Mouse (Mus musculus): ENCODE measurements around the gene Kdelc2. TPM values are rescaled to one million over a fixed set of nuclear protein-coding genes. Genes with fewer than 3 reads are reported as not detected.

The Kdelc2 gene
- total RNA-seq (2021) (1 to 10 TPM; 6.6 to 8.4 TPM), polyA plus RNA-seq (2012; rRNA removed) (3.7 and 5.4 TPM in 2 replicates)
- long read RNA-seq, transcript Kdelc2-201 (8 exons, 3,642 nt): major isoform, 8 of 18 reads
- long read RNA-seq, partial matches to known transcripts: 7 of 18 reads
- long read RNA-seq, other reads (novel, unspliced or antisense): 3 of 18 reads

DNA sequence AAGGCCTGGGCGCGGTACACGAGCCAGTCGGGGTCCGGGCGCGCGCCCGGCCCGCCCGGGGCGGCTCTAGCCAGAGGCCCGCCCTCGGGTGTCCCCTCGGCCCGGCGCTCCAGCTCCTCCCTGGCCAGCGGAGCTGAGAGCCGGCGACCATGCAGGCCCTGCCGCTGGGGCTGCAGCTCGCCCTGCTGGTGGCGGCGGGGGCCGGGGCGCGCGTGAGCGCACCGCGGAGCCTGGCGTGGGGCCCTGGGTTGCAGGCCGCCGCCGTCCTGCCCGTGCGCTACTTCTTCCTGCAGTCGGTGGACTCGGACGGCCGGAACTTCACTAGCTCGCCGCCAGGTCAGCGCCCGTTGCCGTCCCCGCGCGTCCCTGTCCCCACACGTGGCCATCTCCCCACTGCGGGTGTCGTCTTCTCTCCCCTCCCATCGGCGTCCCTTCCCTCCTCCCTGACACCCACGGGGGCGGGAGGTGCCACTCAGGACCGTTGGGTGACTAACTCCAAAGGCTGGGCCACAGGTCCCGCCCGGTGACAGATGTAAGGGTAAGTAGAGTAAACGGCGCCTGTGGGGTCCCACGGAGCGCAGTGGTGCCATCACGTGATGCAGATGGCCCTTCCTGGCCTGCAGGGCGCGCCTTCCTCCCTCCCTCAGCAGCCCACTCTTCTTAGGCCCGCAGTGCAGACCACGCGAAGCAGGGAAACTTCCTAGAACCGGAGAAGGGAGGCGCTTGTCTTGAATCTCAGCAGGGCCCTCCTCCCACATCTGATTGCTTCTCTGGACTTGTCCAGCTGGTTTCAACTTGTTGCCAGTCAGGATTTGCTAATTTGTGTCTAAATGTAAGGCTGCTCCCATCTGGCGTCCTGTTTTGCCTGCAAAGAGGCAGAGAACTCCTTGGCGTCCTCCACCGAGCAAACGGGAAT lies at the start of gene Kdelc2:
TSS of gene Kdelc2 (plus strand) at position 75 of the 916 bp plus-strand sequence.
- TF ChIP-seq EP300 (IDR thresholded peaks at IDR 0.05; ENCODE audit: insufficient read depth, low read depth, low read length): no peak
- peak; percentile 76 for TF ChIP-seq POLR2A (IDR thresholded peaks at IDR 0.05; ENCODE audit: insufficient read depth, low read depth, low read length)
- TF ChIP-seq CTCF (IDR thresholded peaks at IDR 0.05): peak; percentile 25
- Histone ChIP-seq H3K27me3 (ENCODE audit: control insufficient read depth, insufficient read depth, low read length) (no peaks in the 10 kb centered on the region), H3K4me3 (peak within 1 kb of the TSS; percentile 95), H3K9ac (ENCODE audit: low read depth, low read length) (peak within 1 kb of the TSS; percentile 98), H3K4me1 (ENCODE audit: control insufficient read depth, insufficient read depth, low read length) (peaks cover 3% of the 10 kb centered on the region), H3K36me3 (ENCODE audit: control insufficient read depth, insufficient read depth, low read length) (no peaks in the 10 kb centered on the region), H3K79me2 (replicated peaks; ENCODE audit: control insufficient read depth, insufficient read depth, low read length) (no peaks in the 10 kb centered on the region; the same call in 1 of the 2 replicates), H3K27ac (peak within 1 kb of the TSS; percentile 87)
- DNase-seq: peak; percentile 85 to 87
- WGBS: under 1% methylated on average over 74 of the region's 75 CpGs
- intact Hi-C loops (cut with DNase I): loop anchor here (5.0 kb wide), 1 partner anchor 132 kb away; no protein-coding TSS in a partner anchor

- 64% methylated on average over 3 of the region's 3 CpGs for WGBS
- Histone ChIP-seq H3K27ac (no peak overlapping the region), H3K79me2 (replicated peaks; ENCODE audit: control insufficient read depth, insufficient read depth, low read length) (no peaks in the 10 kb centered on the region), H3K4me1 (ENCODE audit: control insufficient read depth, insufficient read depth, low read length) (no peaks in the 10 kb centered on the region), H3K36me3 (ENCODE audit: control insufficient read depth, insufficient read depth, low read length) (no peaks in the 10 kb centered on the region), H3K9ac (ENCODE audit: low read depth, low read length) (no peak overlapping the region), H3K27me3 (ENCODE audit: control insufficient read depth, insufficient read depth, low read length) (peaks cover 2% of the 10 kb centered on the region; the same call in 1 of the 2 replicates), H3K4me3 (no peak overlapping the region)
- intact Hi-C loops (cut with DNase I): no loop called here
- TF ChIP-seq CTCF (IDR thresholded peaks at IDR 0.05): no peak
- no peak for TF ChIP-seq POLR2A (IDR thresholded peaks at IDR 0.05; ENCODE audit: insufficient read depth, low read depth, low read length)
- no peak for TF ChIP-seq EP300 (IDR thresholded peaks at IDR 0.05; ENCODE audit: insufficient read depth, low read depth, low read length)
- DNase-seq: no peak
These were observed 48.7 kb upstream of the Kdelc2 start for GRCm38 (mm10) chr9:53335131-53335530.

DNA sequence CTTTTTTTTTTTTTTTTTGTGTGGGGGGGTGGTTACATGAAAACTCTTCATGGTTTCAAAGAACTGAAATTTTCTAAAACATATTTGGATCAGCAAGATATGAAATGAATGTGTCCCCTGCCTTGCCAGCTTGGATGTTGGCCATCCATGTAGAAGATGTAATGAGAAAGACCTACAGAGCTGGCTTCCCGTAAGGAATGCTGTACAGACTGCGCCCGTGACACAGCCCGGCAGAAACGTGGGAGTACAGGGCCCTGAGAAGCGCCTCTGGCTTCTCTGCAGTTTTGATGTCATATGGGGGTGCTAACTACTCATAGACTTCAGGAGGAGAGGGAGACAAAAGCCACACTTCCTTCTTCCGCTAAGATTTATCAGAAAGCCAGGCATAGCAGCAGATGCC lies 44.2 kb upstream of the Kdelc2 start:
- Histone ChIP-seq H3K79me2 (replicated peaks; ENCODE audit: control insufficient read depth, insufficient read depth, low read length) (no peaks in the 10 kb centered on the region), H3K27me3 (ENCODE audit: control insufficient read depth, insufficient read depth, low read length) (peaks cover 4% of the 10 kb centered on the region; the same call in 1 of the 2 replicates), H3K4me1 (ENCODE audit: control insufficient read depth, insufficient read depth, low read length) (no peaks in the 10 kb centered on the region), H3K36me3 (ENCODE audit: control insufficient read depth, insufficient read depth, low read length) (no peaks in the 10 kb centered on the region), H3K27ac (no peak overlapping the region), H3K9ac (ENCODE audit: low read depth, low read length) (no peak overlapping the region), H3K4me3 (no peak overlapping the region)
- no peak for DNase-seq
- intact Hi-C loops (cut with DNase I): no loop called here
- WGBS: 74% methylated on average over 7 of the region's 7 CpGs
- TF ChIP-seq EP300 (IDR thresholded peaks at IDR 0.05; ENCODE audit: insufficient read depth, low read depth, low read length): no peak
- TF ChIP-seq CTCF (IDR thresholded peaks at IDR 0.05): no peak
- TF ChIP-seq POLR2A (IDR thresholded peaks at IDR 0.05; ENCODE audit: insufficient read depth, low read depth, low read length): no peak

- no peak for DNase-seq
- TF ChIP-seq EP300 (IDR thresholded peaks at IDR 0.05; ENCODE audit: insufficient read depth, low read depth, low read length) (no peak), CTCF (IDR thresholded peaks at IDR 0.05) (no peak), POLR2A (IDR thresholded peaks at IDR 0.05; ENCODE audit: insufficient read depth, low read depth, low read length) (no peak)
- Histone ChIP-seq H3K36me3 (ENCODE audit: control insufficient read depth, insufficient read depth, low read length) (no peaks in the 10 kb centered on the region), H3K27me3 (ENCODE audit: control insufficient read depth, insufficient read depth, low read length) (peaks cover 4% of the 10 kb centered on the region; the same call in 1 of the 2 replicates), H3K9ac (ENCODE audit: low read depth, low read length) (no peak overlapping the region), H3K4me1 (ENCODE audit: control insufficient read depth, insufficient read depth, low read length) (no peaks in the 10 kb centered on the region), H3K4me3 (peak overlapping the region; percentile 42), H3K79me2 (replicated peaks; ENCODE audit: control insufficient read depth, insufficient read depth, low read length) (no peaks in the 10 kb centered on the region), H3K27ac (no peak overlapping the region)
- 44% methylated on average over 17 of the region's 17 CpGs for WGBS
- intact Hi-C loops (cut with DNase I): no loop called here
These were observed 43.4 kb upstream of the Kdelc2 start for GRCm38 (mm10) chr9:53340328-53340916.

DNA sequence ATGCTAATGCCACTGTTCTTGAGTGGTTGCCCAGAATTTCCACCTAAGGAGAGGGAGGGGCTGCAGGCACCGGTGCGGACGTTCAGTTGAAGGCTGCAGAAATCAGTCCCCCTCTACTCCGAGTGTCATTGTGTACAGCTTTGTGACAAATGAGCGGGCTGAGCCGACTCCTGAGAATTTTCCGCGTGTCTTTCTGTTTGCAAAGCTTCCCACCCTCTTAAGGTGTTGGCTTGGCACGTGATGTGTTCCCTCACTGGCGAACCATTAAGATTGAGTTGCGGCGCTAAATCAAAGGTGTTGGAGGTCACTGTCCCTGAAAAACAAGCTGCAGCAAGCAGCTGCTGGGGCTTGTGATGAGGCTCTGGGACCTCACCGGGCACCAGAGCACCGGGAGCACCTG lies 42.9 kb upstream of the Kdelc2 start:
- Histone ChIP-seq H3K79me2 (replicated peaks; ENCODE audit: control insufficient read depth, insufficient read depth, low read length) (no peaks in the 10 kb centered on the region), H3K4me3 (peak overlapping the region; percentile 42), H3K4me1 (ENCODE audit: control insufficient read depth, insufficient read depth, low read length) (no peaks in the 10 kb centered on the region), H3K27ac (no peak overlapping the region), H3K27me3 (ENCODE audit: control insufficient read depth, insufficient read depth, low read length) (peaks cover 4% of the 10 kb centered on the region; the same call in 1 of the 2 replicates), H3K9ac (ENCODE audit: low read depth, low read length) (no peak overlapping the region), H3K36me3 (ENCODE audit: control insufficient read depth, insufficient read depth, low read length) (no peaks in the 10 kb centered on the region)
- TF ChIP-seq CTCF (IDR thresholded peaks at IDR 0.05) (no peak), EP300 (IDR thresholded peaks at IDR 0.05; ENCODE audit: insufficient read depth, low read depth, low read length) (no peak), POLR2A (IDR thresholded peaks at IDR 0.05; ENCODE audit: insufficient read depth, low read depth, low read length) (no peak)
- intact Hi-C loops (cut with DNase I): no loop called here
- WGBS: 2% methylated on average over 14 of the region's 14 CpGs
- peak; percentile 10 to 24 for DNase-seq

Measured in heart, adult 2 months (tissue).